Mouse (Mus musculus): ENCODE measurements around the gene Npb.

DNA sequence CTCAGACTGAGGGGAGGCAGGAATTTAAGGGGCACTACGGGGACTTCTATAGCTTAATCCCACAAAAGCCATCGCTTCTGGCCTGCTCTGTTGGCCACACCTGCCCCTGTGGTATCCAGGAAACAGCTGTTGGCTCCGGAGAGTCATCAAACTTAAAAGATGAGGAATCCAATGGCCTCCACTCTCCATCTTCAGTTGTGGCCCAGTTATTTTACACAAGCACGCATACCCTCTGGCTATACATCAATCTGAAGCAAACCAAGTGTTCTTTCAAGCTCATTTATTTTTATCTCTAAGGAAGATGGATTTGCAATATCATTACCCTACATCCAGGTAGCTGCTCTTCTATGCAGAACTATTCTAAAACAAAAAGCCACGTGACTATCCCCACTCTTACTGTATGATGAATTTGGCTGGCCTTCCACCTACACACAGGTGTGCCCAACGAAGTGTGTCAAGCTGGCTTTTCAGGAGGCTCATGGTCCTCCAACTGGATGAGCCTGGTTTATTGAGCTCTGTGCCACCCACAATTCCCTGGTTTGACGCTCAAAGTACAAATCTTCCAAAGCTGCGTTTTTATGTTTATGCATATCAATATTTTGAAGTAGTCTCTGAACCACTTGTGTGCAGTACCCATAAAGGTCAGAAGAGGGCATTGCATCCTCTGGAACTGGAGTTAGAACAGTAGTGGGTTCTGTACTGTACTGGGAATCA is 25.9 kb upstream of the Npb start:
- TF ChIP-seq CTCF (IDR thresholded peaks at IDR 0.05; ENCODE audit: borderline replicate concordance, extremely low read depth, insufficient read depth, insufficient read length), result peak; percentile 20; the same call in 1 of the 2 replicates
- no peak for TF ChIP-seq POLR2A (IDR thresholded peaks at IDR 0.05; ENCODE audit: borderline replicate concordance, extremely low read depth, insufficient read depth, insufficient read length, poor library complexity, severe bottlenecking)

Data from brain, embryonic 14.5 days (tissue).